Mouse (Mus musculus): ENCODE results near the gene Gatb.

Gatb gene

DNA sequence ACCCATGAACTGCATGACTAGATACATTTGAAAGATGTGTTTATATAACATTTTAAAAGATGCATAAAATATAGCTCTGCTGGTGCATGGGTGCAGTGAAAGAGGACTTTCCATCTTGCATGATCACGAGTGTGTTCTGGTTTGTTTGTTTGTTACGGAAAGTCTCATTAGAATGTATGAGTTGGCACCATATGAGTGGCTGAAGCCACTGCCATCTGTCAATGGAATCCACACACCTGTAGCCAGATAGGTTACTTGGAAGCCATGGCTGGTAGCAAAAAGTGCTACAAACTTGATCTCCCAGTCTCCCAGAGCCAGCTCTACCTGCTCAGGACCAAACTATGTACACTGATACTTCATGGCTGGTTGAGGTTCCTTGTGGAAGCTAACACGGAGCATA, 81.6 kb downstream of the Gatb start:
- no peak for DNase-seq (ENCODE audit: low read depth)

DNA sequence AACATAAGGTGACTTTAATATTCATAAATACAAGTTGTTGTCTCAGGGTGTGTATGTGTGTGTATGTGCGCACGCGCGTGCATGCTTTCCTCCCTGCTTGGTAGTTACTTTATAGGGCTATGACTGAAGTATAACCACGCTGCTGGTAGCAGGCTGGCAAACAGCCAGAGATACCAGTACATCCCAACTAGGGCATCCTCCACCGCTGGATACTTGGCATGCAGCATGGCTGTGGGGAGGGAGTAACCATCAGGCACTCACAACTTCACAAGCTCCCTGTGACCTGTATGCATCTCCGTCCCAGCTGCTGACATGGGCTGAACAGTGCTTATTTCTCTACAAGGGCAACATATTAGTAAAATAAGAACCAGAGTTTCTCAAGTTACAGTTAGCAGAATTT, 85.8 kb downstream of the Gatb start:
- no peak for DNase-seq (ENCODE audit: low read depth)

GRCm38 (mm10) chr3:85661926-85662813, 88.3 kb downstream of the Gatb start:
- DNase-seq (ENCODE audit: low read depth) = no peak

DNA sequence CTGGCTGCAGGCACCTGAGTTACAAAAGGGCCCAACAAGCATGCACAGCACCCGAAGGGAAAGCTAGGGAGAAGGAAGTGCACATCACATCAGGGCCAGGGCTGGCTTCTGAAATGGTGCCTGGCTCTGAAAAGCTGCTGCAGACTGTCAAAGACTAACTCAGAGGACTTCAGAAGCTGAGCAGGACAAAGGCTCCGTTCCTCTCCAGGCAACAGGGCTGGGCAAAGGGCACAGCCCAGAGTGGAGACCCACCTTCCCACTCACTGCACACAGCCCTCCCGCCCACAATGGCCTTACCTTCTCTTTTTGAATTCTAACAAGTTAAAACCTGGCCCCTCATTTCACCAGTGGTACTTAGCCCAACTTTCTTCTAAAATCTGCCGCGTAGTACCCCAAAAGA, 89.9 kb downstream of the Gatb start:
- no peak for DNase-seq (ENCODE audit: low read depth)

DNA sequence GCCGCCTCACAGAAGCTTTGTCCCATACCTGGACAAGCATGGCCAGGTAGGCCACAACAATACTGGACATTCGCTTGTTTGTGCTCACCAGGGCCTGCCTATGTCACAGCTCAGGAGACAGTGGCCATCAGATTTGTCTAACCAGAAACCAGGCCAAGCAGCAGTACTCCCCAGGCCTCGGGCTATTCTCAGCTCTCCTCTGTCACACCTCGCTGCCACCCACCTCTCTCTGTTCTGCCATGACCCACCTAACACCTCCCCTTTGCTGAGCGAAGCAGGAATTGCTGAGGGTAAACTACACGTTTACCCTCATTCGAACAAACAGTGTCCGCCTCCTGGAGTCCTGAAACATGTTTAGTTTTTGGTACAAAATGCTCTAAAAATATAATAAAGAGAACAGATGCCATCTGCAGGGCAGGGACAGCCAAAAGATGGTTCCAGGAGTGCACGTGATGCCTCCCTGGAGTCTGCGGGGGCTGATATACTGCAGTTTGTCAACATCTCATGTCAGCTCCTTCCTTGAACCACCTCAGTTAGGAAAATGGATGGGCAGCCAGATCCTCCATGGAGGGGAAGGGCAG, 90.8 kb downstream of the Gatb start:
- DNase-seq (ENCODE audit: low read depth) = no peak

DNA sequence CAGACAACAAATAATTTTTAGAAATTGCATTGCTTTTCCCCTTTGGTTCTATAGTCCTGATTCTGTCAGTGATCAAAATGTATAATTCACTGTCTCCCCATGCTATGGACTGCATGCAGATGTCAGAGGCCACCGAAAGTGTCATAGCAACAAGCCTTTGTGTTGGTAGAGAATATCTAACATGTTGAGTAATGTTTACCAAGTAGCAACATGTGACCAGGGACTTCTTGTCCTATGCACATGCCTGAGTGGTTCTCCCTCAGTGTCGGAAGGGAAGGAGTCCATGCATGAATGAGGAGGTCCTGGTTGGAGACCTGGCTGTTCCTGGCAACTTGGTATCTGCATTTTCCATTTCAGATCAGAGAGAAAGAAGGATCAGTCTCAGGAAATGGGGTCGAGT, 92.2 kb downstream of the Gatb start:
- no peak for DNase-seq (ENCODE audit: low read depth)

DNA sequence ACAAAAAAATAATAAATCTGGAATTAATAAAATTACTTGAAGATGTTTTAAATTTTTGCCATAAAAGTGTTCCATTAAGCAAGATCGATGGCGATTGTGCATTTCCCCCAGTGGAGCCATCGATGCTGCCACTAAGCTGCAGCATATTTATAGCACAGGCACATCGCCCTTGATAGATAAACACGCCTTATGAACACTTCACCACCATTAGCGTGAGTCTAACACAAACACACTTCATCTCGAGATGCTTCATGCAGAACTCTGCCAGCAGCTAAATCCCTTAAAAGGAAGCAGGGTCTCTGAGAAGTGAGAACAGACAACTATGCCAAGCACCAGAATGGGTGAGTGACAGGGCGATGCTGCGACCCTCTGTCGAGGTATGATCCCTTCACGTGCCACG, 92.8 kb downstream of the Gatb start:
- DNase-seq (ENCODE audit: low read depth) = no peak

- no peak for DNase-seq (ENCODE audit: low read depth)
Observed at GRCm38 (mm10) chr3:85667683-85668082, 93.8 kb downstream of the Gatb start.

DNA sequence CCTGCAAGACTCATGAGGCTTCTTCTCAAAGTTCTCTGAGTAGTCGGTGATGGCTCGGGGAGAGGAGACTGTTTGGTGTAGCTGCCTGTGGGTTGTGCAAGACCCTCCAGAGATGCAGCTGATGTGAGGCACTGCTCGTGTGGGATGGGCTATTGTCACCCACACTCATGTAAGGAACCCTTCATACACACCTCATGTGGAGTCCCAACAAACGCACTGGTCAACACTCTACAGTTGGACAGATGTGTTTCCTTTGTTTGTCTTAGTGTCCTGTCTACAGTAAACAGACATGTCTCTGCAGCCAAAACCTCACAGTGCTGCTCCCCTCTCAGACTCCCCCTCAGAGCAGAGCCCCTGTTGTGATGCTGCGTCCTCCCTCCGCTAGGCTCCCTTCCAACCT, 95.9 kb downstream of the Gatb start:
- DNase-seq (ENCODE audit: low read depth) = no peak

- DNase-seq (ENCODE audit: low read depth) = no peak
Observed at GRCm38 (mm10) chr3:85677133-85677532, 103.2 kb downstream of the Gatb start.

DNA sequence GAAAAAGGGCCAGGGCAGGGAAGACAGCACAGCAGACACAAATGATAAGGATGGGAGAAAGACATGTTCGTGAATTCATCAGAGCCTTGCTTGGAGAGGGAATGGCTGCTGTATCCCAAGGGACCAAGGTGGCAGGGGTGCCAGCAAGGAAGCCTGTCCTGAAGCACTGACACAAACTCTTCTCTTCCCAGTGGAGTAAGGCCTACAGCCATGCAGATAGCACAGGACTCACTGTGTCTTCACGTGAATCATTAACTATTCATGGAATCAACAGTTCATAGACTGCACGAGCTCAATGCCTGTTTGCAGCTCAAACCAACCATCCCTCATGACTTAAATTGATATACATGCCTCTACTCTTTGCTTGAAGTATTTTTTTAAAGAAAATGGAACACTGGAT, 104.0 kb downstream of the Gatb start:
- no peak for DNase-seq (ENCODE audit: low read depth)

DNA sequence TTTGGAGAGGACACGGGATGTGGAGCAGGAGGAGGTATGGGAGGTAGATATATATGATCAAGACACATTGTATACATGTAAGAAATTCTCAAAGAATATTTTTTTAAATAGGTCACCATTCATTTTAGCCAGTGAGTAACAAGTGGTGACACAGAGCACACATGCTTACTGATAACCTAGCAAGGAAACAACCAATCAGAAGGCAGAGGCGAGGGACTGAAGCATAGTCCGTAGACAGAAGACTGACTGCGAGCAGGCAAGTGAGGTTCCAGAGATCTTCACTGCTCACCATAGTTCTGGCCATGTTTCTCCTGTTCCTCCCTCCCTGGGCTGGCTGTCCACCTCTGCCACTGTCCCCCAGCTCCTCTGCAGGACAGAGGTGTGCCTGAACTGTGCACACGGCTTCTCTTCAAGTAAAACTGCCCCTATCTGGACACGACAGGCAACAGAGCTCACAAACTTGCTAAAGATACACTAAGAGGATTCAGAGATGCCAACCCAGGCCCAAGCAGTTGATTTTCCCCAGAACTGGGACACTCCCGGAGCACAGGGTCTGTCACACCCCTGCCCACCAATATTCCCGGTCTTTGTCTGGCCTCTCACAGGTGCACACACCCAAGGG, 105.5 kb downstream of the Gatb start:
- no peak for DNase-seq (ENCODE audit: low read depth)

- no peak for DNase-seq (ENCODE audit: low read depth)
Observed at GRCm38 (mm10) chr3:85679960-85680359, 106.0 kb downstream of the Gatb start.

DNA sequence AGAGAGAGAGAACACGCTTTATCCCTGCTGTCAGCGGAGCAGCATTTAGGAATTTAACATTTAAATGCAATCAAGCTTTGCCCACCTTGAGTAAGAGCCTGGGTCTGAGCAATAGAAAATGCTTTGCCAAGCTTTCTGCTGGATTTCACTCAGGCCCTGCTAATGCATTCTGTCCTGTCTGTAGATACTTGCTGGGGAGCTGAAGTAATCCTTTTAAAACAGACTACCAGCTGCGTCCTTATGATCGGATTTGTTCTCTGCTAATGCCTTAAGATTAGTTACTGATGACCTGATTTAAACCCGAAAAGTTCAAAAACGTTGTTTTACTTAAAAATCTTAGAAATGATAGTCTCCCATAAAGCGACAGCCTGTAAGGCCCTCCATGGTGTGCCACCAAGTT, 107.2 kb downstream of the Gatb start:
- DNase-seq (ENCODE audit: low read depth) = no peak

DNA sequence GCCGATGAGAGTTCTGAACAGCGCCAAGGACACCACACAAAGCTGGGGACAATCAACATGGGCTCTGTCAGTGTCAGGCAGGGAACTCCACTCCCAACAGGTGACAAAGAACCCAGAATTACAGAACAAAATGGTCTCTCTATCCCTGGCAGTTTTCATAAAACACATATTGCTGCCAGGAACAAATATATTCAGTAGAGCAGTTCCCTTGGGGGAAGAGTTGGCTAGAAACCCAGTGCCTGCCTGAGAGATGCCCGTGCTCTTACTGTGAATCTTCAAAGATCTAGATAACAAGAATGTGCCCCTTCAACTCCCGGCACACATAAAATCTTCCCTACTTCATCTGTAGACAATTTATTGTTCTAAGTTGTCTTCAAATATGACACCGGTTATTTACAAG, 109.7 kb downstream of the Gatb start:
- no peak for DNase-seq (ENCODE audit: low read depth)

- no peak for DNase-seq (ENCODE audit: low read depth)
Observed at GRCm38 (mm10) chr3:85685271-85685670, 111.4 kb downstream of the Gatb start.

DNA sequence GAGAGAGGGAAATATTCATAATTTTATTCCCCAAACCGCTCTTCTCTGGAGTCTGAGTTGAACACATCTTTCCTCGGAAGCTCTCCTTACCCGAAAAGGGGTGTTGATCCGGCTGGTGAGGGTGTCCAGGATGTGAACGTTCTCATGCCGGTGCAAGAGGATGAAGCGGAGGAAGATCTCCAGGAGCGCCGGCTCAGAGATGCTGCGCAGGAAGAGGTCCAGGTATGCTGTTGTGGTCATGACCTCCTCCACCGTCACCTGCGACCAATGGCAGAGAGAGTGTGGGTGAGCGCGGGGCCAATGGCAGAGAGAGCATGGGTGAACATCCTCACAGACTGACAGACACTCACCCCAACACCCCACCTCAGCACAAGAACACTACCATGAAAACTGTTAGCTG, 114.4 kb downstream of the Gatb start:
- no peak for DNase-seq (ENCODE audit: low read depth)

DNA sequence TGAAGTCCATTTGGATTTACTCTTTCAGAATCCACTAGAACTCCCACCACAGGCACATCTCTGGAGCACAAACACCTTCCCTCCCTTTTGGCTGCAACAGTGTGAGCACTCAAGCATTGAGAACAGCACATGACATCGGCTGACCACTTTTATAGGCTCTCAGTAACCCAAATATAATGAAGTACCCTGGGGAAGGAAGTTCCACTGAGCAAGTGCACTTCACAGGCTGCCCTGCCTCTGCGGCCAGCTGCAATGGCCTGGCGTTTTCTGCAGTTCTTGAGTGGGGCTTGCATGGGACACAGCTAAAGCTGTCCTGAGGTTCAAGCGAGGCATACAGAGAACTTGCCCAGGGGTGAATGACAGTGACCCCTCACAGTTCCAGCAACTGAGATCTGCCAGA, 117.2 kb downstream of the Gatb start:
- DNase-seq (ENCODE audit: low read depth) = no peak

- no peak for DNase-seq (ENCODE audit: low read depth)
Observed at GRCm38 (mm10) chr3:85693013-85693412, 119.1 kb downstream of the Gatb start.

DNA sequence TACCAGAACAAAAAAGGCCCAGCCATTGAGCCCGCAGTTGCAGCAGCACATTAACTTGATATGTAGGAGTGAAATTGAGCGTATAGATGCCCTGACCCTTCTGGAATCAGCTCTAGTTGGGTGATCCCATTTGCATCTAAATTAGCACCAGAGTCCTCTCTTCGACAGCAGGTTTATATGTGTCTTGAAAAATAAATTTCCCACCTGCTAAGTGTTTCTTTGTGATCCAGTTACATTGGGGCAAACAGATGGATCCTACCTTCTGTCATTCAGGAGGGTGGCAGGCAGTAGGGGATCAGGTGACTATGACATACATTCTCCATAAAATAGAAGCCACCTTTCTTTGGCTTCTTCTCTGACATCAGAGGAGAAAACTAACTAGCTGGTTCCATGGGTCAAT, 121.1 kb downstream of the Gatb start:
- DNase-seq (ENCODE audit: low read depth) = no peak

- no peak for DNase-seq (ENCODE audit: low read depth)
Observed at GRCm38 (mm10) chr3:85698496-85698895, 124.6 kb downstream of the Gatb start.

DNA sequence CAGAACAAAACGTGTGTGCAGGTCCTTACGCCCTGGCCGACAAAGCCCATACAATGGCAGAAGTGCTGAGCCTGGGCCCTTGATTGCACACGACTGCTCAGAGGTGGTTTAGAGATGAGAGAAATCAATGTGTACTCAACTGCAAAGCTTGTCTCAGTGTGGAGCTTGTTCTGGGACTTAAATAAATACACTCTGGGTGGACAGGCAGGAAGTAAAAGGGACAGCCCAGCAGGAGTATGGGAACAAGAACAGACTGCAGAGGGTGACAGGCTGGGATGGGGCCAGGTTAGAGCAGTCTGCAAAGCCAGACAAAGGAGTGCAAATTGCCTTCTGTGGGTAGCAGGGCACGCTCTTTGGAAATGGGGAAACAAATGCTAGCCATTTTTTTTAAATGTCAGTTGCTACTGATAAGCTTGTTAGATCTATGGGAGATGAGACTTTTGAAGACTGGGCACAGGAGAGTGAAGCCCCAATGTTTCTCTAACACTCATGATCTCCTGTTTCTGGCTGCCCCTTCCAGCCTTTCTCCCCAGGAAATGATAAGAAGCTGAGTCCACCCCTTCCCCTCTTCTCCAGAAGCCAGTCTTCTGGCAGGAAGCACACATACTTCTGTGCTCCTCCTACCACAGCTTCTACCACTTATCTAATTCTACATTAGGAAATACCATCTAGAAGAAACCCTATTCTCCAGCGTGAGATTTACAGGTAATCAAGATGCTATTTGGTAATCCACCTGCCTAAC, 129.4 kb downstream of the Gatb start:
- no peak for DNase-seq (ENCODE audit: low read depth)
